ENCODE assay signal across 8 mouse cellular contexts in the genomic region with DNA sequence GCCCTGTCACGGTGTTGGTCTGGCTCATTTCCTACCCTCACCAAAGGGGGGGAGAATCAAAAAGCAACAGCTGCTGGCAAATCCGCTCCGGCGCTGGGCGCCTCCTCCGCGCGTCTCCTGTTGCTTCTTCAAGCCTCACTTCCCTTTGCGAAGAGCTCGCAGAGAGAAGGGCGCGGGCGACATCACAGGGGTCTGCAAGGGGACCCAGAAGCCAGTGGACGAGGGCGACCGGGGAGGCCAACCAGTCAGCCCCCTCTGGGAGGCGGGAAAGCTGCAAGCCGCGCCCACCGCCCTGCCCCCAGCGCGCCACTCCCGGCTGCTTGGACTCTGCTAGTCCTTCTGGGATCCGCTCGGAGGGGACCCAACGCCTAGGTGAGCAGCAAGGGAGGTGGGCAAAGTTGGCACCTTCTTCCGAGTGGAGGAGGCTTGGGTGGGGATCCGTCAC. TPM values are rescaled to one million over a fixed set of nuclear protein-coding genes. Genes with fewer than 3 reads are reported as not detected.
DNase-seq lines count a peak whose midpoint lies in the region; ATAC-seq lines count a peak whose summit lies in the region.
"Had no signal": no experiment of that assay in that cellular context is flagged by ENCODE, and none has a peak within 500 bp of the region (broad histone marks: within the 10 kb centered on the region; RNA-seq: fewer than 3 reads in every experiment).

A gene (plus strand): TSS at position 69 of the 445 bp plus-strand sequence.

- peak; percentile 59 for DNase-seq in adrenal gland, adult 8-10 months
- DNase-seq in cerebellum, postnatal 10 days = peak; percentile 82 to 86
- DNase-seq in gastrocnemius, adult 18-20 months (ENCODE audit: low spot score) = peak; percentile 26
- peak; percentile 50 to 55 for DNase-seq in left cerebral cortex, postnatal 25 days (ENCODE audit: low spot score in 2 of 2)
- peak; percentile 97 for DNase-seq in midbrain, embryonic 11.5 days (ENCODE audit: low spot score, missing footprints)

- intact Hi-C loops in left cerebral cortex, postnatal 25 days (cut with DNase I) = no loop called here

- H3K9me3 ChIP-seq in hindbrain, embryonic 13.5 days = no peaks in the 10 kb centered on the region
- no peaks in the 10 kb centered on the region for H3K9me3 ChIP-seq in midbrain, embryonic 11.5 days (ENCODE audit: control insufficient read depth, low read length)
- H3K9me3 ChIP-seq in stomach, embryonic 16.5 days (replicated peaks; ENCODE audit: control insufficient read depth, low read length) = no peaks in the 10 kb centered on the region

- H3K9ac ChIP-seq in hindbrain, embryonic 13.5 days = peak within 1 kb of the TSS; percentile 84
- peak within 1 kb of the TSS; percentile 83 for H3K9ac ChIP-seq in midbrain, embryonic 11.5 days (ENCODE audit: low read length)
- H3K9ac ChIP-seq in stomach, embryonic 16.5 days (ENCODE audit: low read length) = peak within 1 kb of the TSS; percentile 71

- under 1% methylated on average over 28 of the region's 28 CpGs for WGBS in hindbrain, embryonic 13.5 days
- 0% methylated on average over 28 of the region's 28 CpGs for WGBS in midbrain, embryonic 11.5 days
- 0% methylated on average over 28 of the region's 28 CpGs for WGBS in stomach, embryonic 16.5 days

- peaks cover 7% of the 10 kb centered on the region; the same call in 1 of the 2 replicates for H3K27me3 ChIP-seq in hindbrain, embryonic 13.5 days
- no peaks in the 10 kb centered on the region for H3K27me3 ChIP-seq in midbrain, embryonic 11.5 days (ENCODE audit: control insufficient read depth, insufficient read depth, low read length)
- 0 out of 2 replicates have a peak, but pooled peaks cover 3% of the 10 kb centered on the region for H3K27me3 ChIP-seq in stomach, embryonic 16.5 days (ENCODE audit: control insufficient read depth, insufficient read depth, low read length)

- H3K4me2 ChIP-seq in hindbrain, embryonic 13.5 days = peak within 1 kb of the TSS; percentile 87
- peak within 1 kb of the TSS; percentile 86 for H3K4me2 ChIP-seq in midbrain, embryonic 11.5 days
- H3K4me2 ChIP-seq in stomach, embryonic 16.5 days (ENCODE audit: low read depth, low read length) = peak within 1 kb of the TSS; percentile 83

- peak within 1 kb of the TSS; percentile 71 for H3K4me3 ChIP-seq in hindbrain, embryonic 13.5 days
- peak within 1 kb of the TSS; percentile 52 for H3K4me3 ChIP-seq in midbrain, embryonic 11.5 days (ENCODE audit: low read depth, low read length)
- H3K4me3 ChIP-seq in stomach, embryonic 16.5 days (replicated peaks; ENCODE audit: low read length) = peak within 1 kb of the TSS; percentile 61
- H3K4me3 ChIP-seq: erythroblast, embryonic 14.5 days had no signal

- peaks cover 46% of the 10 kb centered on the region for H3K4me1 ChIP-seq in hindbrain, embryonic 13.5 days (replicated peaks)
- H3K4me1 ChIP-seq in midbrain, embryonic 11.5 days (ENCODE audit: control insufficient read depth, insufficient read depth, low read length) = peaks cover 15% of the 10 kb centered on the region
- H3K4me1 ChIP-seq in stomach, embryonic 16.5 days (ENCODE audit: control insufficient read depth, insufficient read depth, low read length) = no peaks in the 10 kb centered on the region

- peak within 1 kb of the TSS; percentile 89 for H3K27ac ChIP-seq in hindbrain, embryonic 13.5 days
- H3K27ac ChIP-seq in midbrain, embryonic 11.5 days (ENCODE audit: low read depth, low read length) = peak within 1 kb of the TSS; percentile 21
- no peak within 1 kb of the TSS for H3K27ac ChIP-seq in stomach, embryonic 16.5 days (ENCODE audit: low read length)

- ATAC-seq in hindbrain, embryonic 13.5 days (ENCODE audit: low FRiP score) = peak; percentile 76
- ATAC-seq in midbrain, embryonic 11.5 days (ENCODE audit: low FRiP score) = peak; percentile 82
- ATAC-seq in stomach, embryonic 16.5 days (ENCODE audit: insufficient read depth, low FRiP score) = peak; percentile 69; the same call in 1 of the 2 replicates

- no peaks in the 10 kb centered on the region for H3K36me3 ChIP-seq in hindbrain, embryonic 13.5 days
- H3K36me3 ChIP-seq in midbrain, embryonic 11.5 days (ENCODE audit: control insufficient read depth, insufficient read depth, low read length) = no peaks in the 10 kb centered on the region
- no peaks in the 10 kb centered on the region for H3K36me3 ChIP-seq in stomach, embryonic 16.5 days (ENCODE audit: control insufficient read depth, insufficient read depth, low read length)

RNA-seq across cellular contexts. Expression of the gene that starts here (rescaled TPM):
- total RNA-seq in adrenal gland, adult 8-10 months (2022) = 100 to 1,000 TPM; 307 to 396 (median 352) TPM
- 10 to 100 TPM; 55.0 to 93.3 TPM for total RNA-seq in gastrocnemius, adult 18-20 months (2021)
- polyA plus RNA-seq in hindbrain, embryonic 13.5 days (2015; fragmentation: Nextera tagmentation; extraction: Ambion mirVana) = 354 and 379 TPM in 2 replicates
- 100 to 1,000 TPM; 105 to 131 TPM for total RNA-seq in left cerebral cortex, postnatal 25 days (2021)
- polyA plus RNA-seq in midbrain, embryonic 11.5 days (2014; fragmentation: Nextera tagmentation; extraction: Ambion mirVana) = 123 and 129 TPM in 2 replicates
- 63.1 and 66.3 TPM in 2 replicates for polyA plus RNA-seq in stomach, embryonic 16.5 days (2015; fragmentation: Nextera tagmentation; extraction: Ambion mirVana)
- polyA plus RNA-seq: erythroblast, embryonic 14.5 days had no signal

Comparison
In these comparisons a context has a peak if more than half of its experiments do, and no peak if none do; other contexts are left out.
1. DNase-seq: peak in every context shown above with its lines; median percentile 97 in midbrain, embryonic 11.5 days; 84 in cerebellum, postnatal 10 days; 59 in adrenal gland, adult 8-10 months; 52 in left cerebral cortex, postnatal 25 days; 26 in gastrocnemius, adult 18-20 months.